Mouse (Mus musculus) hindbrain, embryonic 16.5 days (tissue): ENCODE results near the gene Cib4. TPM values are rescaled to one million over a fixed set of nuclear protein-coding genes. Genes with fewer than 3 reads are reported as not detected.

ENCODE experiments used
- ATAC-seq: fragments of 200-750 bp; cut with Nextera tagmentation; 2 replicates; pipeline ENCODE4 v1.8.0; 2017; ENCODE audit warnings: moderate TSS enrichment, moderate library complexity
- H3K27ac ChIP-seq: fragments of 300-500 bp; sonication (generic); 2 replicates; pipeline ENCODE4 v1.5.1; 2014; ENCODE audit warnings: low read depth, mild to moderate bottlenecking, control low read depth, low read length, moderate library complexity
- H3K27me3 ChIP-seq: fragments of 300-500 bp; sonication (generic); replicated peaks from 2 replicates; pipeline ENCODE4 v1.6.1; 2014; ENCODE audit warnings: low read length; ENCODE audit not compliant: control insufficient read depth, insufficient read depth
- H3K36me3 ChIP-seq: fragments of 300-500 bp; sonication (generic); 2 replicates; pipeline ENCODE4 v1.6.1; 2014; ENCODE audit warnings: mild to moderate bottlenecking, low read length, moderate library complexity, mixed read lengths; ENCODE audit not compliant: control insufficient read depth, insufficient read depth
- H3K4me1 ChIP-seq: fragments of 300-500 bp; sonication (generic); 2 replicates; pipeline ENCODE4 v1.6.1; 2014; ENCODE audit warnings: low read depth, low read length; ENCODE audit not compliant: control insufficient read depth, insufficient read depth
- H3K4me2 ChIP-seq: fragments of 300-500 bp; sonication (generic); 2 replicates; pipeline ENCODE4 v1.6.1; 2014; ENCODE audit warnings: mild to moderate bottlenecking, low read length, control low read depth, moderate library complexity
- H3K4me3 ChIP-seq: fragments of 300-500 bp; sonication (generic); 2 replicates; pipeline ENCODE4 v1.5.1; 2014; ENCODE audit warnings: mild to moderate bottlenecking, low read length, control low read depth, moderate library complexity
- H3K9ac ChIP-seq: fragments of 300-500 bp; sonication (generic); 2 replicates; pipeline ENCODE4 v1.6.1; 2014; ENCODE audit warnings: low read depth, mild to moderate bottlenecking, control low read depth, low read length, moderate library complexity
- H3K9me3 ChIP-seq: fragments of 300-500 bp; sonication (generic); 2 replicates; pipeline ENCODE4 v1.6.1; 2014; ENCODE audit warnings: mild to moderate bottlenecking, low read length, moderate library complexity; ENCODE audit not compliant: control insufficient read depth
- WGBS: fragments of 180-500 bp; shearing (Covaris S2); extraction: QIAGEN DNeasy Blood & Tissue Kit; methylation state at CpG from one replicate; pipeline ENCODE4 v1.1.7; 2014; 5-methylcytosine and 5-hydroxymethylcytosine counted together
- polyA plus RNA-seq: library from polyadenylated mRNA; unstranded; fragments of >200 nt; fragmentation: Nextera tagmentation; extraction: Ambion mirVana; gene quantifications from 2 replicates; pipeline ENCODE4 v1.2.1, GENCODE M21; 2015

Cib4 gene
- polyA plus RNA-seq, 1 experiment from 2014 or later, result not detected

DNA sequence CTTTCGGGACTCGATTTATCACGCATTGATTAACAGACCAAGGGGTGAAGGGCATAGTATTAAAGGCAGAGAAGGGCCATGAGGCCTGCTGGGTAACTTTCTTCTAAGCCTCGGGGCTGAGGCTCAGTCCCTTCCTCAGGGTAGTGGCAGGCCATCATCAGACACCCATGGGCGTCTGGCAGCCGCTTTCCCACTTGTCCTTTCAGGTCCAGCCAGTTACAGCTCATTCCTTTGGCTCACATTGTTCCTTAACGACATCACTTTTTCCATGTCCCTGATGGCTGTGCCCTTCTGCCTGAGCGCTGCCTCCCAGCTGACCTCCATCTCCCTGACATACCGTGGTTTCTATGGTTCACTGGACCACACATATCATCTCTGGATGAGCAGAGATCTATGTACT, 31.6 kb upstream of the Cib4 start:
- Histone ChIP-seq H3K36me3 (no peaks in the 10 kb centered on the region), H3K4me3 (no peak overlapping the region), H3K4me2 (no peak overlapping the region), H3K4me1 (peaks cover 4% of the 10 kb centered on the region), H3K27me3 (no peaks in the 10 kb centered on the region), H3K9ac (no peak overlapping the region), H3K27ac (no peak overlapping the region), H3K9me3 (no peaks in the 10 kb centered on the region)
- WGBS, result 69% methylated on average over 9 of the region's 9 CpGs
- 0 out of 2 replicates have a peak, but pooled peaks have one; percentile 13 for ATAC-seq

GRCm38 (mm10) chr5:30576233-30576632, 30.6 kb upstream of the Cib4 start:
- Histone ChIP-seq H3K4me2 (no peak overlapping the region), H3K9me3 (no peaks in the 10 kb centered on the region), H3K27me3 (no peaks in the 10 kb centered on the region), H3K4me1 (peaks cover 4% of the 10 kb centered on the region), H3K36me3 (no peaks in the 10 kb centered on the region), H3K4me3 (no peak overlapping the region), H3K27ac (no peak overlapping the region), H3K9ac (no peak overlapping the region)
- no peak for ATAC-seq
- WGBS, result 85% methylated on average over 7 of the region's 7 CpGs

- no peaks in the 10 kb centered on the region for H3K36me3 ChIP-seq
- H3K4me1 ChIP-seq, result peaks cover 4% of the 10 kb centered on the region
- H3K4me3 ChIP-seq, result no peak overlapping the region
- H3K9ac ChIP-seq, result no peak overlapping the region
- no peak overlapping the region for H3K4me2 ChIP-seq
- H3K27me3 ChIP-seq, result no peaks in the 10 kb centered on the region
- WGBS, result 89% methylated on average over 8 of the region's 8 CpGs
- no peak overlapping the region for H3K27ac ChIP-seq
- no peaks in the 10 kb centered on the region for H3K9me3 ChIP-seq
- ATAC-seq, result no peak
These were observed 28.7 kb upstream of the Cib4 start for GRCm38 (mm10) chr5:30574367-30574766.

DNA sequence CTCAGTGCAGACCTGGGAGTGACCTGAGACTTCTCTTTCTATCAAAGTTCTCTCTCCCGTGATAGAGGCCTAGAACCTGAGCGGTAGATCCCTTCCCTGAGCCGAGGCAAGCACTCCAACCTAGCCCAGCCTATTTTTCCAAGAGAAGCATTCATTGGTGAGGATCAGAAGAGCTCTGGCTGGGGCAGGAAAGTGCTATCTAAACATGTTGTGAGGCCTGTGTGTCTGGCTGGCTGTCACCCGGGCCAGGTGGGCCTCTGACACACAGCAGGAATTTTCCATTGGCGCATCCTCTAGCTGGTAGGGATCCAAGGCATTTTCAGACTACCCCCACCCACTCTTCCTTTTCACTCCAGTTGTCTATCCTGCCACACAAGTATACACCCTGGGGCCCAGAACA, 26.2 kb upstream of the Cib4 start:
- 82% methylated on average over 5 of the region's 5 CpGs for WGBS
- Histone ChIP-seq H3K4me1 (no peaks in the 10 kb centered on the region), H3K36me3 (no peaks in the 10 kb centered on the region), H3K9me3 (no peaks in the 10 kb centered on the region), H3K4me3 (no peak overlapping the region), H3K4me2 (no peak overlapping the region), H3K27ac (no peak overlapping the region), H3K9ac (no peak overlapping the region), H3K27me3 (no peaks in the 10 kb centered on the region)
- no peak for ATAC-seq

GRCm38 (mm10) chr5:30568479-30568878, 22.8 kb upstream of the Cib4 start:
- Histone ChIP-seq H3K36me3 (no peaks in the 10 kb centered on the region), H3K4me1 (no peaks in the 10 kb centered on the region), H3K4me3 (no peak overlapping the region), H3K9me3 (no peaks in the 10 kb centered on the region), H3K9ac (no peak overlapping the region), H3K4me2 (no peak overlapping the region), H3K27me3 (no peaks in the 10 kb centered on the region), H3K27ac (no peak overlapping the region)
- 100% methylated on average over 1 of the region's 1 CpGs for WGBS
- no peak for ATAC-seq

DNA sequence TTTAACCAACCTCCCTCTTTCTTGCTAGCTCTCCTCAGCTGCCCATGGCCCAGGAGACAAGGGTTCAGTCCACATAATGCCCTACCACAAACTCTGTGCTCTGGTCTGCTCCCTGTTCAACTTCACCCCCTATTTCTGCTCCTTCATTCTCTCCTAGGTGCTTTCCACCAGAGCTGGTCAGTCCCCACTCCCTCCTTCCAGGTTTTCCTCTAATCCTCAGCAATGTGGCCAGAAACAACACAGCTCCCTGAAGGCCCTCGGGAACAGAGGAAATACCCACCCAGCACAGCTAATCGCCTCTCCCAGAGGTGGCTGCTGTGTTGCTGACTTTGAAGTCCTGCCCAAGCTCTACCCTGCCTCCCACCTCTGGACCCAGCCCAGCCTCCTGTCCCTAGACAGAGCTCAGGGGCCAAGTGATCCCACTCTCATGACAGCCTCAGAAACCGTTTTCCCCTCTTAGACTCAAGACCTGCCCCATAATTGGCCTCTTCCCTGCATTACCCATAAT, 14.4 kb upstream of the Cib4 start:
- Histone ChIP-seq H3K4me3 (no peak overlapping the region), H3K36me3 (no peaks in the 10 kb centered on the region), H3K4me2 (no peak overlapping the region), H3K27me3 (no peaks in the 10 kb centered on the region), H3K27ac (no peak overlapping the region), H3K9me3 (peaks cover 5% of the 10 kb centered on the region; the same call in 1 of the 2 replicates), H3K9ac (no peak overlapping the region), H3K4me1 (no peaks in the 10 kb centered on the region)
- WGBS, result 51% methylated on average over 3 of the region's 3 CpGs
- no peak for ATAC-seq

DNA sequence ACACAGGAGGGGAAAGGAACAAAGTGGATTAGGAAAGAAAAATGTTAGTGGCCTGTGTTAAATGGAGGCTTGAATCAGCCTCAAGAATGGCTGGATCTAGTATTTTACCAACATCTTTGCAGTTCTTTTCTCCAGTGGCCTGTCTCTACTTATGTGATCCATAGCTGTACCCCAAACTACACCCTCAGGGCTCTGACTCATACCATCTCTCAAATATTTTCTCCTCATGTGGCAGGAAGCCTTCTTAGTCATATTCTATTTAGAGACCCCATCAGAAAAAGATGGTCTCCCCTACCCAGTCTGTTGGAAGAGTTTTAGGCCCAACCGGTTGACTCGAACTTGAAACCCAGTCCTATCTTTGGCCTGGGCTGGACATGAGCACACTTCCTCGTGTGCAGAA, 13.8 kb upstream of the Cib4 start:
- Histone ChIP-seq H3K9me3 (peaks cover 5% of the 10 kb centered on the region; the same call in 1 of the 2 replicates), H3K27ac (no peak overlapping the region), H3K27me3 (no peaks in the 10 kb centered on the region), H3K9ac (no peak overlapping the region), H3K4me1 (no peaks in the 10 kb centered on the region), H3K36me3 (no peaks in the 10 kb centered on the region), H3K4me3 (no peak overlapping the region), H3K4me2 (no peak overlapping the region)
- 84% methylated on average over 3 of the region's 3 CpGs for WGBS
- ATAC-seq, result no peak

DNA sequence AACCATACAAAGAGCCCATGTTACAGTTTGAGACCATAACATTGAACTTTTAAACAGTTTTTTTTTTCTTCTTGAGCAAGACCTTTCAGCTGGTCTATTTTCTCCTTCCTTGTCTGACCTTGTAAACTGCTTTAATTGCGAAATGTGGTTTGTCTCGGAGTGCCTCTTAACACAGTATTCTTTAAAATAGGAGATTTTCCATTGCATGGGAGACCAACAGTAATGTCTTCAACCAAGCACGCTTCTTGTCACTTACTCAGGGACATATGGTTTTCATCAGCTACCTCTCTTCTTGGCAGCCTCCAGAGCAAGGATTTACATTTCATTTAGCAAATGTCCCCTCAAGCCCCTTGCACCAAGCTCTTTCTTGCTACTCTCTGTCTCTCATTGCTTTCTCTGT, 10.6 kb upstream of the Cib4 start:
- Histone ChIP-seq H3K9ac (no peak overlapping the region), H3K4me2 (no peak overlapping the region), H3K9me3 (peaks cover 1% of the 10 kb centered on the region; the same call in 1 of the 2 replicates), H3K27ac (no peak overlapping the region), H3K27me3 (no peaks in the 10 kb centered on the region), H3K4me3 (no peak overlapping the region), H3K36me3 (no peaks in the 10 kb centered on the region), H3K4me1 (no peaks in the 10 kb centered on the region)
- ATAC-seq, result no peak
- 88% methylated on average over 3 of the region's 3 CpGs for WGBS

DNA sequence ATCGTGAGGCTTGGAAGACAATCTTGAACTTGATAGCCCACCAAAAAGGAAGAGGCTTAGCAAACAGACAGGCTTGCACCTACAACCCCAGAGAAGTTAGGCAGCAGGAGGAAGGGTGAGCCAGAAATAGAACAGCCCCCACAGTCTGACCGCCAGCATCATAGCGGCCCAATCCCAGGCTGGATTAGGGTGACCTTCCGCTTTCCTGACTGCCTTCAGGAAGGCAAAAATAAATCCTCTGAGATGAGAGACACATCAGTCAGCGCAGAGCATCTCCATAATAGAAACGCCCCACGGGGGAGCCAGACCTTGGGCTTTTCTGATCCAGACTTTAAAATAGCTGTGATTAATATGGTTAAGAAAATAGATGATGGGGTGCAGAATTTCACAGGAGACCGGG, 9.3 kb upstream of the Cib4 start:
- Histone ChIP-seq H3K9me3 (no peaks in the 10 kb centered on the region), H3K9ac (no peak overlapping the region), H3K27ac (no peak overlapping the region), H3K4me1 (no peaks in the 10 kb centered on the region; the same call in 1 of the 2 replicates), H3K36me3 (no peaks in the 10 kb centered on the region), H3K4me3 (no peak overlapping the region), H3K4me2 (no peak overlapping the region), H3K27me3 (no peaks in the 10 kb centered on the region)
- ATAC-seq, result no peak
- 69% methylated on average over 8 of the region's 8 CpGs for WGBS

- no peaks in the 10 kb centered on the region for H3K9me3 ChIP-seq
- no peaks in the 10 kb centered on the region for H3K27me3 ChIP-seq
- H3K9ac ChIP-seq, result no peak overlapping the region
- no peak overlapping the region for H3K4me2 ChIP-seq
- H3K4me3 ChIP-seq, result no peak overlapping the region
- no peak for ATAC-seq
- H3K36me3 ChIP-seq, result no peaks in the 10 kb centered on the region
- no peaks in the 10 kb centered on the region; the same call in 1 of the 2 replicates for H3K4me1 ChIP-seq
- no peak overlapping the region for H3K27ac ChIP-seq
- WGBS, result 92% methylated on average over 13 of the region's 13 CpGs
These were observed 8.3 kb upstream of the Cib4 start for GRCm38 (mm10) chr5:30553936-30554335.
